Mouse (Mus musculus) stomach, embryonic 15.5 days (tissue): ENCODE data around the gene Mylpf. TPM values are rescaled to one million over a fixed set of nuclear protein-coding genes. Genes with fewer than 3 reads are reported as not detected.

Experiments used
- ATAC-seq: fragments of 200-750 bp; cut with Nextera tagmentation; 2 replicates; pipeline ENCODE4 v1.8.0; 2017; ENCODE audit warnings: low read depth, moderate number of reproducible peaks, moderate TSS enrichment; ENCODE audit not compliant: insufficient read depth, low FRiP score
- H3K27ac ChIP-seq: fragments of 300-500 bp; sonication (generic); 2 replicates; pipeline ENCODE4 v1.5.1; 2015; ENCODE audit warnings: mild to moderate bottlenecking, inconsistent platforms
- H3K27me3 ChIP-seq: fragments of 300-500 bp; sonication (generic); replicated peaks from 2 replicates; pipeline ENCODE4 v1.6.1; 2015; ENCODE audit warnings: inconsistent platforms
- H3K36me3 ChIP-seq: fragments of 300-500 bp; sonication (generic); 2 replicates; pipeline ENCODE4 v1.6.1; 2015; ENCODE audit warnings: inconsistent platforms
- H3K4me1 ChIP-seq: fragments of 300-500 bp; sonication (generic); 2 replicates; pipeline ENCODE4 v1.6.1; 2015; ENCODE audit warnings: inconsistent platforms
- H3K4me2 ChIP-seq: fragments of 300-500 bp; sonication (generic); 2 replicates; pipeline ENCODE4 v1.6.1; 2015; ENCODE audit warnings: mild to moderate bottlenecking, inconsistent platforms
- H3K4me3 ChIP-seq: fragments of 300-500 bp; sonication (generic); replicated peaks from 2 replicates; pipeline ENCODE4 v1.5.1; 2015; ENCODE audit warnings: inconsistent platforms
- H3K9ac ChIP-seq: fragments of 300-500 bp; sonication (generic); 2 replicates; pipeline ENCODE4 v1.6.1; 2015; ENCODE audit warnings: inconsistent platforms
- H3K9me3 ChIP-seq: fragments of 300-500 bp; sonication (generic); 2 replicates; pipeline ENCODE4 v1.6.1; 2016; ENCODE audit warnings: inconsistent platforms
- WGBS: fragments of 180-500 bp; shearing (Covaris S2); methylation state at CpG from one replicate; pipeline ENCODE4 v1.1.7; 2015; 5-methylcytosine and 5-hydroxymethylcytosine counted together
- polyA plus RNA-seq: library from polyadenylated mRNA; unstranded; fragments of >200 nt; fragmentation: Nextera tagmentation; extraction: Ambion mirVana; gene quantifications from 2 replicates; pipeline ENCODE4 v1.2.1, GENCODE M21; 2015

Gene Mylpf
- polyA plus RNA-seq, 1 experiment from 2014 or later = 18.6 TPM

DNA sequence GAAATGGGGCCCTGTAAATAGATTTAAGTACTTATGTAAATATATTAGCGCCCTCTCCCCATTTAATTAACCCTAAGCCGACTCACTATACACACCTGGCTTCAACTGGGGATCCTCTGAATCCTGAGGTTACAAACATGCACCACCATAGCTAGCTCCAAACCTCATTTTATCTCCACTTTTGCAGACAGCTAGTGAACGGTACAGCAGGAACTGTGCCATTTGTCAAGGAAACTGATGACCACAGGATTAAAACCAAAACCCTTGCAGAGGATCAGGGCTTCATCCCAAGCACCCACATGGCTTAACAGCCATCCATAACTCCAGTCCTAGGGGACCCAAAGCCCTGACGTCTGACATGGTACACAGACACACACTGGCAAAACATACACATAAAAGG, 46.3 kb downstream of the Mylpf start:
- no peak for ATAC-seq
- no peaks in the 10 kb centered on the region for H3K27me3 ChIP-seq
- H3K4me2 ChIP-seq = peak overlapping the region; percentile 97
- 14% methylated on average over 4 of the region's 4 CpGs for WGBS
- peaks cover 5% of the 10 kb centered on the region; the same call in 1 of the 2 replicates for H3K36me3 ChIP-seq
- no peaks in the 10 kb centered on the region for H3K9me3 ChIP-seq
- peak overlapping the region; percentile 93 for H3K27ac ChIP-seq
- peak overlapping the region; percentile 56 for H3K4me3 ChIP-seq
- no peak overlapping the region for H3K9ac ChIP-seq
- H3K4me1 ChIP-seq = peaks cover 25% of the 10 kb centered on the region

DNA sequence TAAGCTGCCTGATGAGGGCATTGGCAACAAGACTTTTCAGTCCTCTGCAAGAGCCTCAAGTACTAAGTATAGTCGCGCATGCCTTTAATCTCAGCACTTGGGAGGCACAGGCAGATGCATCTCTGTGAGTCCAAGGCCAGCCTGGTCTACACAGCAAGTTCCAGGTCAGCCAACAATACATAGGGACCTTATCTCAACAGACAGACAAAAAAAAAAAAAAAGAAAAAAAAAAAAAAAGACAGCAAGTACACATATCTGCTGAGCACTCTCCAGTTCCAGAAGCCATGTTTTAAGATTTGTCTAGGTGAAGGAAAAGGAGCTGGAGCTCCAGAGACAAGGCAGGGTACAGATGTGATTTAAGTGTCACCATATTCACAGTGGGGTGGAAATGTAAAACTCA, 47.3 kb downstream of the Mylpf start:
- H3K9ac ChIP-seq = no peak overlapping the region
- WGBS = 83% methylated on average over 2 of the region's 2 CpGs
- peaks cover 5% of the 10 kb centered on the region; the same call in 1 of the 2 replicates for H3K36me3 ChIP-seq
- H3K9me3 ChIP-seq = no peaks in the 10 kb centered on the region
- no peak for ATAC-seq
- no peak overlapping the region for H3K27ac ChIP-seq
- H3K4me1 ChIP-seq = peaks cover 28% of the 10 kb centered on the region
- no peak overlapping the region for H3K4me3 ChIP-seq
- H3K27me3 ChIP-seq = no peaks in the 10 kb centered on the region
- H3K4me2 ChIP-seq = no peak overlapping the region

DNA sequence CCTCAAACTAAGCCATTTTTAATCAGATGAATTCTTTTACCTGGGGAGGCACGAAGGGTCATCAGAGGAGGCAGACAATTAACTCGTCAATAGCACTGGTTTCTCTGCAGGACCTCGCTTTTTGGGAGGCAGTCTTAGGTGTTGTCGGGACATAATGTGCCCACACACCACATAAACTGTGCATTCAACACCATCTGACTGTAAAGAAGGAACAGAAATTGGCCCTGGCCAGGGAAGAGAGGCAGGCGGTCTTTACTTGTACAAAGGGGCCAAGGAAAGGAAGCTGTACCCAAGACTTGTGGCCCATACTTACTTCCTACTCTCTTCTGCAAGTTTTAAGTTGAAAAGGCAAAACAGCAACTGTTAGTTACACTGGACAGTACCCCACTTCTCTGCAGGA, 47.8 kb downstream of the Mylpf start:
- H3K4me3 ChIP-seq = no peak overlapping the region
- no peaks in the 10 kb centered on the region for H3K9me3 ChIP-seq
- H3K4me2 ChIP-seq = no peak overlapping the region
- H3K36me3 ChIP-seq = peaks cover 5% of the 10 kb centered on the region; the same call in 1 of the 2 replicates
- H3K27ac ChIP-seq = no peak overlapping the region
- H3K4me1 ChIP-seq = peaks cover 29% of the 10 kb centered on the region
- ATAC-seq = no peak
- 87% methylated on average over 5 of the region's 5 CpGs for WGBS
- H3K27me3 ChIP-seq = no peaks in the 10 kb centered on the region
- no peak overlapping the region for H3K9ac ChIP-seq

DNA sequence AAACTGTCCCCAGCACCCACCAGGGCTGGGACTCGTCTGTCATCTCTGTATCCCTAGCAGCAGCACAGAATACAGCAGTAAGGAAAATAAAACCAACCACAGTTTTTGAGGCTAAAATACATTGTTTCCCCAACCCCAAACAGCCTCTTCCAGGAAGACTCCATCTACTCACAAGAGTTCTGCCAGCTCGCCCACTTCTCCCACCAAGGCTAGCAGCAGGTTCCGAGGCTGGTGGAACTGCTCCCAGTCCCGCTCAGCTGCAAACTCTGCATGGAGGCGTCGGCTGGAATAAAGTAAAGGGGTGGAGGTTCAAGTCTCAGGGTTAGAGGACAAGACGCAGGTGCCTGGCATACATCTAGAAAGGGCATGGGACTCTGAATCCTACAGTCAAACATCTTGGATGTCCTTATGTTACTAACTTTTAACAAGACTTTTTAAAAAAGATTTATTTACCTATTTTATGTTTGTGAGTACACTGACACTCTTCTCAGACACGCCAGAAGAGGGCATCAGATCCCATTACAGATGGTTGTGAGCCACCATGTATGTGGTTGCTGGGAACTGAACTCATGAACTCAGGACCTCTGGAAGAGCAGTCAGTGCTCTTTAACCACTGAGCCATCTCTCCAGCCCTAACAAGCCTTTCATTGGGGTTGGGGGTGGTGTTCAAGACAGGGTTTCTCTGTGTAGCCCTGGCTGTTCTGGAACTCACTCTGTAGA, 50.7 kb downstream of the Mylpf start:
- H3K27me3 ChIP-seq = no peaks in the 10 kb centered on the region
- H3K4me3 ChIP-seq = peak overlapping the region; percentile 68
- no peak for ATAC-seq
- no peak overlapping the region for H3K9ac ChIP-seq
- 69% methylated on average over 8 of the region's 8 CpGs for WGBS
- H3K4me2 ChIP-seq = peak overlapping the region; percentile 70
- H3K27ac ChIP-seq = no peak overlapping the region
- H3K4me1 ChIP-seq = peaks cover 24% of the 10 kb centered on the region
- H3K36me3 ChIP-seq = peaks cover 5% of the 10 kb centered on the region; the same call in 1 of the 2 replicates
- no peaks in the 10 kb centered on the region for H3K9me3 ChIP-seq

DNA sequence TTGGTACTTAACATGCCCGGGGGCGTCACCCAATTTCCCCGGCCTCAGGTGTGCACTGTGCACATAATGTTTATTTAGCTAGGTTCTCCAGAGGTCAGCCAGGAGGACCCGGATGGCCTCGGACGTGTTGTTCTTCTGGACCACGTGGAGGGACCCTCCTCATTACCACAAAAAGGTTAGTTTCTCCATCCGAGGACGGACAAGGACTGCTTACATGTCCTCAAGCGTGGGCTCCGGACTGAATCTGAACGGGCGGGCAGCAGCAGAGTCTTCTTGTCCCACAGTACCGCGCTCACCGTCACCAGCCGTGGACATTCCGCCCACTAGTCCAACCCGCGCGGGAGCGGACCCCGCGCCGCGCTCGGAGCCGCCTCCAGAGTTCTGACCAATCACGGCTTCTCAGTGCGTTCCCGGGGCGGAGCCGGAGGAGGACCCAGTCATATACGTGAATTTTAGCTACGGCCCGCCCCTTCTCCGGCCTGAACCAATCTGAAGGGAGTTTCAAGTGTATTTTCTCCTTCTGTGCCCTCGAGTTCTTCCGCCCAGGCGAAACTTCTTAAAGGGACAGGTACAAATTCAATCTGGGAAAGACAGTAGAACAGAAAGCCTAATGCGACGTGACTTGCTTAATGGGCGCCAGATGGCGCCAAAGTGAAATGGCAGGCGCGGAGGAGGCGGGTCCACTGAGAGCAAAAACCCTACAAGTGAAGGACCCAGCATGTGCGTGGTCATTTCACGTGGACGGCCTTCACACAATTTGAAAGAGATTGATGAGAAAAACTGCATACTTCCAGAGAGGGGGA, 51.8 kb downstream of the Mylpf start, which contains the start of gene Dctpp1:
TSS of gene Dctpp1 (minus strand) at position 401 of the 803 bp plus-strand sequence.
- H3K4me3 ChIP-seq = peak within 1 kb of the TSS; percentile 68
- WGBS = under 1% methylated on average over 50 of the region's 50 CpGs
- no peaks in the 10 kb centered on the region for H3K27me3 ChIP-seq
- H3K9ac ChIP-seq = peak within 1 kb of the TSS; percentile 43
- peak within 1 kb of the TSS; percentile 67 for H3K27ac ChIP-seq
- H3K4me2 ChIP-seq = peak within 1 kb of the TSS; percentile 70
- peaks cover 16% of the 10 kb centered on the region for H3K4me1 ChIP-seq
- H3K36me3 ChIP-seq = peaks cover 5% of the 10 kb centered on the region; the same call in 1 of the 2 replicates
- ATAC-seq = peak; percentile 98
- H3K9me3 ChIP-seq = no peaks in the 10 kb centered on the region

DNA sequence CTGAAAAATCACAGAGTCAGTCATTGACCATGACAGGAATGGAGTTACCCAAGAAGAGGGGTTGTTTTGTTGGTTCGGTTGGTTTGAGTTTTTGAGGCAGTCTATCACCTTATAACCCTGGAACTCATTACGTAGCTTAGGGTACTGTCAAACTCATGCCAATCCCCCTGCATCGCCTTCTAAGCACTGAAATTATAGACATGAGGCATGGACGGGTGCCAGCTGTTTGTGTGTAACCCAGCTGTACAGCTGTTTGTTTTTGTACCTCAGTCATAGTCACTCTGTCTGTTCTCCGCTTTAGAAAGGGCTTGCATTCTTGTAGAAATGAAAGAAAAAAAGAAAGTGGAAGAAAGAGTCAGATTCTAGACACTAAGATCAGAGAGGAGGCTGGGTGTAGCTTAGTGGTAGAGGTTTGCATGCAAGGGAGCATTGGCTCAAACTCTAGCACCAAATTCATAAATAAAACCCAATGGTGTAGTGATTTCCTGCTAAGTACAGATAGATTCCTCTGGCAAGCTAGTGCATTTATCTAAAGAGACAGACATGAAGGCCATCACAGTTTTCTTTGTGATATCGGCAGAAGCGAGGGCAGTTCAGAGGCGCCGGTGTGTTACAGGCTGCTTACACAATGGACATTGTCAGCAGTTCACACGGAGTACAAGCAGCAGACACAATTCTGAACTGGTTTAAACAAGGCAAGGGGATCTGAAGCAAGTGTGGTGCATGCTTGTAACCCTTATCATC, 53.7 kb downstream of the Mylpf start:
- ATAC-seq = no peak
- Histone ChIP-seq H3K9me3 (no peaks in the 10 kb centered on the region), H3K9ac (no peak overlapping the region), H3K27ac (no peak overlapping the region), H3K4me1 (peaks cover 16% of the 10 kb centered on the region), H3K4me3 (no peak overlapping the region), H3K4me2 (no peak overlapping the region), H3K27me3 (no peaks in the 10 kb centered on the region), H3K36me3 (no peaks in the 10 kb centered on the region)
- WGBS = 69% methylated on average over 10 of the region's 10 CpGs

DNA sequence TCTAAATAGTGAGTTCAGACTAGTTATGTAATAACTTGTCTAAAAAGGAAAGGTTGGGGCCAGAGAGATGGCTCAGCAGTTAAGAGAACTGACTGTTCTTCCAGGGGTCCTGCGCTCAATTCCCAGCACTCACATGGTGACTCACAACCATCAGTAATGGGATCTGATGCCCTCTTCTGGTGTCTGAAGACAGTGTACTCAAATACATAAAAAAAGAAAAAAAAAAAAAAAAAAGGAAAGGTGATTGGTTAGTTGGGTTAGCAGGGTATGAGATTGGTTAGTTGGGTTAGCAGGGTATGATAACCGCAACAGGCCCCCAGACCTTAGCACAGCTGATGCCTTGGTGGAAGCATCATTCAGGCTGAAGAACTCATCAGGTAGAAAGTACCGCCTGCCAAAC, 54.8 kb downstream of the Mylpf start:
- Histone ChIP-seq H3K4me2 (no peak overlapping the region), H3K9ac (no peak overlapping the region), H3K27ac (no peak overlapping the region), H3K4me1 (peaks cover 16% of the 10 kb centered on the region), H3K4me3 (no peak overlapping the region), H3K9me3 (no peaks in the 10 kb centered on the region), H3K36me3 (no peaks in the 10 kb centered on the region), H3K27me3 (no peaks in the 10 kb centered on the region)
- ATAC-seq = no peak
- 96% methylated on average over 3 of the region's 3 CpGs for WGBS

Other genes starting within 250 kb of the Mylpf start
- gene Cdipt, start 233.0 kb upstream of the Mylpf start, polyA plus RNA-seq = 113 and 119 TPM in 2 replicates
- 2.1 and 2.4 TPM in 2 replicates for gene Cdiptos, start 232.8 kb upstream of the Mylpf start, polyA plus RNA-seq
- gene Mvp, start 194.3 kb upstream of the Mylpf start, polyA plus RNA-seq = 27.2 and 29.1 TPM in 2 replicates
- 1.0 TPM in 1 of 2 replicates, not detected in the other for gene Pagr1b, start 192.4 kb upstream of the Mylpf start, polyA plus RNA-seq
- 33.1 and 62.5 TPM in 2 replicates for gene Pagr1a, start 191.5 kb upstream of the Mylpf start, polyA plus RNA-seq
- gene Gm42742, start 187.8 kb upstream of the Mylpf start, polyA plus RNA-seq = 25.0 and 63.8 TPM in 2 replicates
- 5.9 and 8.1 TPM in 2 replicates for gene Prrt2, start 187.7 kb upstream of the Mylpf start, polyA plus RNA-seq
- gene Maz, start 181.9 kb upstream of the Mylpf start, polyA plus RNA-seq = 67.7 and 69.7 TPM in 2 replicates
- gene Kif22, start 166.4 kb upstream of the Mylpf start, polyA plus RNA-seq = 93.5 and 101 TPM in 2 replicates
- gene Zg16, start 121.6 kb upstream of the Mylpf start, polyA plus RNA-seq = 14.5 and 34.1 TPM in 2 replicates
- 4.7 and 5.0 TPM in 2 replicates for gene AI467606, start 117.5 kb upstream of the Mylpf start, polyA plus RNA-seq
- gene Qprt, start 86.7 kb upstream of the Mylpf start, polyA plus RNA-seq = 6.1 and 7.4 TPM in 2 replicates
- gene Spn, start 71.1 kb upstream of the Mylpf start, polyA plus RNA-seq = 0.64 and 1.0 TPM in 2 replicates
- gene Cd2bp2, start 12.8 kb upstream of the Mylpf start, polyA plus RNA-seq = 44.1 and 46.6 TPM in 2 replicates
- 24.3 and 24.4 TPM in 2 replicates for gene Tbc1d10b, start 422 bp upstream of the Mylpf start, polyA plus RNA-seq
- 33.9 and 34.8 TPM in 2 replicates for gene Zfp553, start 24.2 kb downstream of the Mylpf start, polyA plus RNA-seq
- 17.7 and 19.2 TPM in 2 replicates for gene Sept1, start 24.2 kb downstream of the Mylpf start, polyA plus RNA-seq
- 57.9 and 63.1 TPM in 2 replicates for gene Zfp771, start 35.4 kb downstream of the Mylpf start, polyA plus RNA-seq
- gene Dctpp1, start 51.8 kb downstream of the Mylpf start, polyA plus RNA-seq = 164 and 181 TPM in 2 replicates
- gene Sephs2, start 65.2 kb downstream of the Mylpf start, polyA plus RNA-seq = 139 and 163 TPM in 2 replicates
- gene Itgal, start 87.4 kb downstream of the Mylpf start, polyA plus RNA-seq = 2.7 TPM in 2 replicates
- 13.1 and 17.4 TPM in 2 replicates for gene Zfp768, start 136.7 kb downstream of the Mylpf start, polyA plus RNA-seq
- 9.0 and 9.6 TPM in 2 replicates for gene Zfp747, start 167.2 kb downstream of the Mylpf start, polyA plus RNA-seq
- 5.5 and 6.3 TPM in 2 replicates for gene 9130019O22Rik, start 178.3 kb downstream of the Mylpf start, polyA plus RNA-seq
- 6.3 and 6.5 TPM in 2 replicates for gene E430018J23Rik, start 184.7 kb downstream of the Mylpf start, polyA plus RNA-seq
- 7.6 and 8.8 TPM in 2 replicates for gene Zfp764, start 197.9 kb downstream of the Mylpf start, polyA plus RNA-seq
- gene Zfp688, start 213.2 kb downstream of the Mylpf start, polyA plus RNA-seq = 22.0 and 23.6 TPM in 2 replicates
- 5.7 and 7.2 TPM in 2 replicates for gene Zfp689, start 240.3 kb downstream of the Mylpf start, polyA plus RNA-seq